Mouse (Mus musculus): ENCODE measurements around the gene Parp12. TPM values are rescaled to one million over a fixed set of nuclear protein-coding genes. Genes with fewer than 3 reads are reported as not detected.

Parp12 gene
- polyA plus RNA-seq, 1 experiment from 2014 or later = 2.7 TPM

Other genes starting within 250 kb of the Parp12 start
- 1.0 and 1.8 TPM in 2 replicates for gene Tbxas1, start 242.9 kb downstream of the Parp12 start, polyA plus RNA-seq (2014; fragmentation: Nextera tagmentation; extraction: Ambion mirVana)
- 12.7 and 16.7 TPM in 2 replicates for gene Hipk2, start 242.2 kb downstream of the Parp12 start, polyA plus RNA-seq (2014; fragmentation: Nextera tagmentation; extraction: Ambion mirVana)
- gene Kdm7a, start 88.4 kb upstream of the Parp12 start, polyA plus RNA-seq (2014; fragmentation: Nextera tagmentation; extraction: Ambion mirVana) = 9.2 and 9.4 TPM in 2 replicates

Data from embryonic facial prominence, embryonic 11.5 days (tissue).